17 mouse cellular contexts compared by ENCODE assay signal in genomic region chr14:122382281-122382680, GRCm38 (mm10).
DNase-seq lines count a peak whose midpoint lies in the region; ATAC-seq lines count a peak whose summit lies in the region.
"Had no signal": no experiment of that assay in that cellular context is flagged by ENCODE, and none has a peak within 500 bp of the region (broad histone marks: within the 10 kb centered on the region; RNA-seq: fewer than 3 reads in every experiment).

No protein-coding gene starts in this region.

- H3K4me2 ChIP-seq in hindbrain, embryonic 14.5 days (replicated peaks), result no peak overlapping the region
- H3K4me2 ChIP-seq in hindbrain, embryonic 13.5 days, result no peak overlapping the region
- H3K4me2 ChIP-seq in midbrain, embryonic 13.5 days (replicated peaks), result no peak overlapping the region
- H3K4me2 ChIP-seq: embryonic facial prominence, embryonic 15.5 days; heart, embryonic 12.5 days had no signal

- peak; percentile 74 for DNase-seq in cerebellum, adult 9-10 months
- DNase-seq in cerebellum, adult 11 months, result no peak
- DNase-seq in hindbrain, embryonic 14.5 days (ENCODE audit: low spot score), result no peak
- DNase-seq in midbrain, embryonic 10.5 days (ENCODE audit: low spot score), result no peak
- DNase-seq in right cerebral cortex, postnatal 14 days, result no peak
- DNase-seq: adrenal gland, postnatal 10 days; cerebellum, adult 11-12 months; embryo, embryonic 11 days; gastrocnemius, adult 2 months; gastrocnemius, postnatal 25 days had no signal

- no peaks in the 10 kb centered on the region for H3K9me3 ChIP-seq in hindbrain, embryonic 14.5 days (ENCODE audit: control insufficient read depth, low read length)
- H3K9me3 ChIP-seq in hindbrain, embryonic 13.5 days, result no peaks in the 10 kb centered on the region
- no peaks in the 10 kb centered on the region for H3K9me3 ChIP-seq in midbrain, embryonic 13.5 days
- H3K9me3 ChIP-seq in midbrain, embryonic 10.5 days (replicated peaks), result no peaks in the 10 kb centered on the region
- H3K9me3 ChIP-seq: embryonic facial prominence, embryonic 15.5 days; forebrain, embryonic 10.5 days; heart, embryonic 12.5 days had no signal

- H3K4me3 ChIP-seq in hindbrain, embryonic 14.5 days (replicated peaks; ENCODE audit: low read length), result no peak overlapping the region
- H3K4me3 ChIP-seq in hindbrain, embryonic 13.5 days, result no peak overlapping the region
- H3K4me3 ChIP-seq in midbrain, embryonic 13.5 days (replicated peaks), result no peak overlapping the region
- H3K4me3 ChIP-seq in midbrain, embryonic 10.5 days, result no peak overlapping the region
- H3K4me3 ChIP-seq: embryonic facial prominence, embryonic 15.5 days; erythroblast, embryonic 14.5 days; forebrain, embryonic 10.5 days; gastrocnemius, adult 2 months; heart, embryonic 12.5 days had no signal

- no peak overlapping the region for H3K9ac ChIP-seq in hindbrain, embryonic 14.5 days
- H3K9ac ChIP-seq in hindbrain, embryonic 13.5 days, result no peak overlapping the region
- H3K9ac ChIP-seq in midbrain, embryonic 13.5 days (replicated peaks), result no peak overlapping the region
- H3K9ac ChIP-seq: embryonic facial prominence, embryonic 15.5 days; heart, embryonic 12.5 days had no signal

- 41% methylated on average over 5 of the region's 5 CpGs for WGBS in hindbrain, embryonic 14.5 days
- 32% methylated on average over 5 of the region's 5 CpGs for WGBS in hindbrain, embryonic 13.5 days
- 26% methylated on average over 5 of the region's 5 CpGs for WGBS in midbrain, embryonic 13.5 days
- WGBS in midbrain, embryonic 10.5 days, result 71% methylated on average over 5 of the region's 5 CpGs

- H3K36me3 ChIP-seq in hindbrain, embryonic 14.5 days (replicated peaks; ENCODE audit: control insufficient read depth, insufficient read depth), result no peaks in the 10 kb centered on the region
- H3K36me3 ChIP-seq in hindbrain, embryonic 13.5 days, result no peaks in the 10 kb centered on the region
- H3K36me3 ChIP-seq in midbrain, embryonic 13.5 days, result no peaks in the 10 kb centered on the region
- no peaks in the 10 kb centered on the region for H3K36me3 ChIP-seq in midbrain, embryonic 10.5 days
- H3K36me3 ChIP-seq: embryonic facial prominence, embryonic 15.5 days; forebrain, embryonic 10.5 days; heart, embryonic 12.5 days had no signal

- ATAC-seq in hindbrain, embryonic 14.5 days (ENCODE audit: low FRiP score), result no peak
- no peak for ATAC-seq in hindbrain, embryonic 13.5 days (ENCODE audit: low FRiP score)
- no peak for ATAC-seq in midbrain, embryonic 13.5 days
- ATAC-seq: intestine, embryonic 16.5 days had no signal

- peaks cover 10% of the 10 kb centered on the region; the same call in 1 of the 2 replicates for H3K4me1 ChIP-seq in hindbrain, embryonic 14.5 days (replicated peaks; ENCODE audit: control insufficient read depth, insufficient read depth, low read length)
- H3K4me1 ChIP-seq in hindbrain, embryonic 13.5 days (replicated peaks), result peaks cover 14% of the 10 kb centered on the region; the same call in 1 of the 2 replicates
- peaks cover 25% of the 10 kb centered on the region for H3K4me1 ChIP-seq in midbrain, embryonic 13.5 days (replicated peaks)
- H3K4me1 ChIP-seq in midbrain, embryonic 10.5 days, result peaks cover 50% of the 10 kb centered on the region
- H3K4me1 ChIP-seq: embryonic facial prominence, embryonic 15.5 days had no signal

- peak overlapping the region; percentile 61; the same call in 1 of the 2 replicates for H3K27ac ChIP-seq in hindbrain, embryonic 14.5 days
- H3K27ac ChIP-seq in hindbrain, embryonic 13.5 days, result no peak overlapping the region
- H3K27ac ChIP-seq in midbrain, embryonic 13.5 days, result peak overlapping the region; percentile 60; the same call in 1 of the 2 replicates
- H3K27ac ChIP-seq in midbrain, embryonic 10.5 days (replicated peaks), result no peak overlapping the region
- H3K27ac ChIP-seq: embryonic facial prominence, embryonic 15.5 days; forebrain, embryonic 10.5 days; gastrocnemius, adult 2 months had no signal

- peaks cover 26% of the 10 kb centered on the region for H3K27me3 ChIP-seq in hindbrain, embryonic 14.5 days (ENCODE audit: control insufficient read depth, insufficient read depth, low read length)
- peaks cover 26% of the 10 kb centered on the region for H3K27me3 ChIP-seq in hindbrain, embryonic 13.5 days
- H3K27me3 ChIP-seq in midbrain, embryonic 13.5 days, result peaks cover 78% of the 10 kb centered on the region
- H3K27me3 ChIP-seq in midbrain, embryonic 10.5 days (ENCODE audit: low read depth, poor library complexity, severe bottlenecking), result peaks cover 89% of the 10 kb centered on the region
- H3K27me3 ChIP-seq: embryonic facial prominence, embryonic 15.5 days; heart, embryonic 12.5 days had no signal

Comparison
In these comparisons a context has a peak if more than half of its experiments do, and no peak if none do; other contexts are left out.
1. H3K27ac ChIP-seq: peak in hindbrain, embryonic 14.5 days (single experiment) and midbrain, embryonic 13.5 days (single experiment); none in hindbrain, embryonic 13.5 days (single experiment) and midbrain, embryonic 10.5 days (single experiment).